Mouse (Mus musculus) kidney, adult 2 months (tissue): ENCODE measurements around the gene Hoxa5.

Source experiments
- CTCF ChIP-seq: fragments of 200-500 bp; conservative IDR thresholded peaks from 2 replicates; pipeline ENCODE4 v1.5.1; 2011; ENCODE audit warnings: low read depth, mild to moderate bottlenecking, control low read depth, low read length, moderate library complexity, mixed read lengths; ENCODE audit not compliant: insufficient read depth, insufficient read length
- POLR2A ChIP-seq: fragments of 200-500 bp; IDR thresholded peaks from one replicate; pipeline ENCODE4 v1.6.1; 2011; ENCODE audit warnings: low read depth, low read length, control low read depth

GRCm38 (mm10) chr6:52166431-52167077 is 37.8 kb downstream of the Hoxa5 start:
- TF ChIP-seq CTCF (no peak), POLR2A (no peak)
